Mouse (Mus musculus) R1 (cell line): ENCODE measurements around the gene Tectb.
"Not testable (repeated sequence)": the region's sequence is repeated elsewhere in the genome, so short reads cannot be mapped to it uniquely, and the experiment has no call there.

Experiments
- DNase-seq: peaks from one replicate; pipeline ENCODE4 v3.0.0-alpha.2; 2018; ENCODE audit warnings: low read depth, low spot score

The Tectb gene

DNA sequence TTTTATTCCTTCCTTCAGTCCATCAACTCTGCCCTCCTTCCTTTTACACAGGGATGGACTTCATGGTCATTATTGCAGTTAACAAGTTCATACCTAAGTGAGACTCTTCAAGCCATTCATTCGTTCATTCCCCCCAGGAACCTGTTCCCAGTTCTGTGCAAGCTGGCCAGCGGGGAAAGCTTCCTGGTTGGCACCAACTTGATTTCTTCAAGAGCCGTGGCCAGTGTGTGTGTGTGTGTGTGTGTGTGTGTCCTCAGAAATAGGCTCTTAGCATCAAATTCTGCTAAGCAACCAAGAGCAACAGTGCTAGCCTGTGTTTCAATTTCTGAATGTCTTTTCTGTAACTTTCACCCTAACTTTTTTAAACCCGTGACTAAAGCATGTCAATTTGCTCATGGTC, 14.6 kb upstream of the Tectb start:
- DNase-seq = no peak

DNA sequence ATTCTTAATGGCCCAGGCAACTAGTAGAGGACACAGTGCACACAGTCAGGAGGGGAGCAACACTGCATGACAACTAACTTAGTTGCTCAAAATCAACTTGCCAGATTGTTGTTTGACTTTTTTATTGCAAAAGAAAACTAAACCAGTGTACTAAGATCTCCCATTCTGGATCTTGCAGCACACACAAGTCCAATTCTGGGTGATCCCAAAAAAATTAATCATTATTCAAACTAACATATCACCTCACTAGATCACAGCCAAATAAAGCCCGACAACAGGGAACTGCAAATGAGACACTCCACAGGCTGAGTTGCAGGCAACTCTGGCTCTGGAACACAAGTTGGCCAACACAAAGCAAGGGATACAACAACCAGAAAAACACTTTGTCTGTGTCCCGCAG, 13.8 kb upstream of the Tectb start:
- DNase-seq = no peak

DNA sequence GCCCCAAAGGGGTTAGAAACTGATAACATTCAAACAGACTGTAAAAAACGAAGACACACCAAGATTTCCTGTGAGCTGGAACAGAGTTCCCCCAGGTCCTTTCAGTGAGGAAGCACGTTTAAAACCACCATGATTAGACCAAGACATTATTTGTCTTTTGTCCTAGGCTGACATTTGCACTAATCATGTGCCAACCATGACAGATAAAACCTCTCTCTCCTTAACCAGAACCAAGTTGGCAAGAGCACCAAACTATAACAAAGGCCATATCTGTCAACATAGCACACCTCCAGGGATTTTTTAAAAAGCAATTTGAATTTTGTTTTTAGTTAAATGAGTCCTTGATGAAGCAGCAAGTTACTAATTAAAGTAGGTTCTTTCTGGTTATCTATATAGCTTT, 12.8 kb upstream of the Tectb start:
- DNase-seq = no peak

DNA sequence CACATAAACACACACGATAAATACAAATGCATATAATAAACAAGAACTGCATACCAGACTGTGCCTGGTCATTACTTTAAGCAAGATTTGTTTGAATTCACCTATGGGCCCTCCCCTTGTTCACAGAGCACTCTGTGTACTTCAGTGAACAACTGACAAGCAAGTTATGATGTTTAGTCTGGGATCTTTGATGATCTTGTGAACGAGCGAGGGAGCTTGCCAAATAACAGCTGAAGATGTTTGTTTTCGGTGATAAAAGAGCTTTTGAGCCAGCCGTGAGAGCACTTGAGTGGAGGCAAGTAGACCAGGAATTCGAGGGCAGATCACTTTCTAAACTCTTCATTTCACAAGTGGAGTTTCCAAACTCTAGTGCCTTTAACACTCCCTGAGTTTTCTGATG, 12.2 kb upstream of the Tectb start:
- no peak for DNase-seq

DNA sequence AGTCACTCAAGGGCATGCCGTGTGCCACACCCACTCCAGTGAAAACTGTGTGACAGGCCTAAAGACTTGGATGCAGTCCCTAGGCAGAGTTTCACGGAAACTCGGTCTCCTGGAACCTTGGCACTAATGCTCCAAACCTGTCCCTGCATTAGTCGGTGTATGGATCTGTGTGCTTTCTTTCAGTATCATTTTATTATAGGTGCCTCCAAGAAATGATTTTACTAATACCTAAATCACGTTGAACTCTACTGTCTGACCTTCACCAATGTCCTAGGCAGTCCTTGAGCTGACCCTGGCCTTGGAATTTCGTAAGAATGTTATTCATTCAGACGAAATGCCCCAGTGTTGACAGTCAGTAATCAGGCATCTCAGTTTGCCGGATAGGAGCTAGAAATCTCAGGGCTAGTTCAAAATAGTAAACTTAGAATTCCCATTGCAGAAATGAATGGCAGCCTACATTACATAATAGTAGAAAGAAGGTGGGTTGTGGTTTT, 11.2 kb upstream of the Tectb start:
- not testable (repeated sequence) for DNase-seq

DNA sequence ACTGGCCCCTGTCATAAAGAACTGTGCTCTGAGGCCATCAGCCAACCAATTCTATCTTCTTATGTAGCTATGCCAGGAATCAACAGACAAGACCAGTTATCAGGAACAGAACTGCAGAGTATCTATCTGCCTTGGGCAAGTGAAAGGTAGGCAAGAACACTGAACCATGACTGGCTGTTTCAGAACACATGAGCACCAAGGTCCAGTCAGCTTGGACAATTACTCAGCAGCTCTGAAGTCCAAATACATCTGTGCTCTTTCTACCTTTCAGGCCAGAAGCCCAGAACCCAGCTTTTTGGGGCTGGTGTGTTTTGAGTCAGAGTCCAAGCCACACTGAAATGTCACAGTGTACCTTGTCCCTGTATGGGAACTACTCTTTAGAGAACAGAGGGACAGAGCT, 10.1 kb upstream of the Tectb start:
- DNase-seq = no peak

DNA sequence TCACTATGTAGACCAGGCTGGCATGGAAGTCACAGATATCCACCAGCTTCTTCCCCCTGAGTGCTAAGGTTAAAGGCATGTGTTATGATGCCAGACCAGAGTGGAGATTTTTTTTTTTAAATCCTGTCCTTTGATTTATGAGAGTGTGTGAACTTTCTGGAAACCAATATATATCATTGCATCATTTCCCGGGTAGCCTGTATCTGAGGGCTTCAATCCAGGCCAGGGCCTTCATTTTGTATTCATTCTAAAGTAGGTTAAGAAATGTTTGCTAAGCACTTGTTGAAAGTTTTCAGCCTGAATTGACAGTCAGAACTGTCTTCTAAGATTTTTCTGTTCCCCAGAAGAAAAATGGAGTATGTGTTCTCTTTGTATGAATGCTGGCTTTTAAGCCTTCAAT, 8.9 kb upstream of the Tectb start:
- no peak for DNase-seq

DNA sequence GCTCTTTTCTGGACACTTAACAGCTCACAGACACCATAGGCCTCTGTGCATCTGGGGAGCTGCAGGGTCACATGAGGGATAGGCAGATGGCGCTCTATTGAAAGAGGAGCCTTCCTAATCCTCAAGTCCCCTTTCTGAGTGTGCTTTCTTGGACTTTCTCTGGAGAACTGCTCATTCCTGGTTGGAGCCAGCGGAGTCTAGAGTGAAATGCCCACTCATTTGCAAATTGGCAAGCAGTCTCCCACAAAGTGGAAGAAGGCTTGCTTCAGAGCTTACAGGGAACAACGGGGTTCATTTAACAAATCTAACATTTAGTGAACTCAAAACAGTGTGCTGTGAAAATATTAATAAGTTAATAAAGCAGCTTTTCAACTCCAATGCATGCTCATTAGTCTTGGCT, 3.4 kb upstream of the Tectb start:
- no peak for DNase-seq

DNA sequence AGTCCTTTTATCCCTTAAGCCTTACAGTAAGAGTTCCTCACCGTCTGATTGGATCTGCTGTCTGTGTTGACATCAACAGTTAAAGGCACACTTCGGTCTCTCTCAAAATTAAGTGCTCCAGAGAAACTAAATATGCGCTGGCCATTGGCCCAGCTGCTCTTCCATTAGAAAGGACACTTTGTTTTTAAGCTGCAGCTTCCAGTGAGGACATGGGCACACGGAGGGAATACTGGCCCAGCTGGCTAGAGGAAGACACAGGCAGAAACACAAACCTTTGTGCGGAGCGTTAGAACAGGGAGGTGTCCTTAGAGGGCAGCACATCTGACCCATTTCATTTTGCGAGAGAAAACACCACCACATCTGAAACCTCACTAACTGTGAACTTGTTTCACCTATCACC, 3.9 kb downstream of the Tectb start:
- no peak for DNase-seq

DNA sequence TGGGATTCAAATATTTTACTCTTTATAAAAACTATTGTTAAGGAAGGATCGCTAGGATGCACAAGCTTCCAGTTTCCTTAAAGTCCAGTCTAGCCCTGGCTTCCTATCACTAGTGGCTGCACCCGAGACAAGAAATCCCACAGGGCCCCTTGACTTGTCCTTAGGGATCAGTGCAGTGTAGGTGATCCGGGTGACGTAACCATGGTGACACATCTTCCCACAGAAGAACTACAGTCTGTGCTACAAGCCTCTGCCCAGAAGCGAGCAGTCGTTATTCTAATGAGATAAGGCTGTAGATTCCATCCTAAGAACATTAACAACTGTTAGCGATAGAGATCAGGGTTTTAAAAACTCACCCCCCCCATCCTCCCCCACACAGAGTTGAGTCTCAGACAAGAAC, 4.5 kb downstream of the Tectb start:
- peak; percentile 20 for DNase-seq

DNA sequence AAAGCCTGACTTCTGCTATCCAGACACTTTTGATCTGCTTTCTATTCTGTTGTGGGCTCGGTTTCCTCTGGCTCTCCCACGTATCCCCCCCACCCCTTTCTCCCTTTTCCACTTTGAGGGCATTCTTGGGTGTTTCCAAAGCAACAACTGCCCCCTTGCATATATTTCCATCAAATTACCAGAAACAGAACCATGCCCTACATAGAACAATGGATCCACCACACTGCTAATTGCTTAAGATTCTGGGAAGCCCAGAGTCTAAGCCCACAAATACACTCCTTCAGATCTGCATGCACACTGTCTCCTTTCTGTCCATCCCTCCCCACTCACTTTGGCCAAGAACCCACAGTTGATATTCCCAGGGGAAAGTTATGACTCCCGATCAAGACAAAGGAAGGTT, 5.1 kb downstream of the Tectb start:
- DNase-seq = no peak

DNA sequence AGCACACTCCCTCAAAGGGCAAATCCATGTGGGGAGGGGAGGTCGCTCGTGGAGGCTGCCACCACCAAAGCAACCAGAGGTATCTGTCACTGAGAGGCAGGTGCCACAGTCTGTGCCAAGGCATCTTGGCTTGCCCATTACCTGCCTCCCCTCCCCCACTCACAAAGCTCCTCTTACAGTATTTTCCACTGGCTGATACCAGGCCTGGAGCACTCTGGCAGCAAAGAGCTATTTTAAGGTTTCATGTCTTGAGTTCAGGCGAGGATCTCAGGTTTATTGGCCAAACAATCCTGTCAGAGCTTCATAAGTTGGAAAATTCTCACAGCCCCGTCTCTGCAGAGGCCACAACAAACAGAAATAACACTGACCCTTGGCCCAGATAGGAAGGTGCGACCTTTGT, 9.5 kb downstream of the Tectb start:
- no peak for DNase-seq

DNA sequence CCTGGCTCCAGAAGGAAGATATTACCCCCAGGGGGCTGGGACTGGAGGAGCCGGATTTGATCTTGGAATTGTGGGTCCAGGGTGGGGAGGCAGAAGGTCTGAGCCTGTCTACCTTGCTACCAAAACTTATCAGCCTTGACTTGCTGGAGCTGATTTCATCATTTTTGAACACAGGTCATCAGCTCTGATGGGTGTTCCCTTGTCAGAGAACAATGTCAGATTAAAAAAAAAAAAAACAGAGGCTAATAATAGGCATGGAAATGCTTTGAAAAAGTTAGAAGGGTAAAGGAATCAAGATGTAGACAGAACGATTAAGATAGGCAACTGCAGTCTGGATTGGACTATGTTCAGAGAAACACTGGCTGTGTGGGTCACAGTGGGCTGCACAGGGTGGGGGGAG, 11.1 kb downstream of the Tectb start:
- no peak for DNase-seq

DNA sequence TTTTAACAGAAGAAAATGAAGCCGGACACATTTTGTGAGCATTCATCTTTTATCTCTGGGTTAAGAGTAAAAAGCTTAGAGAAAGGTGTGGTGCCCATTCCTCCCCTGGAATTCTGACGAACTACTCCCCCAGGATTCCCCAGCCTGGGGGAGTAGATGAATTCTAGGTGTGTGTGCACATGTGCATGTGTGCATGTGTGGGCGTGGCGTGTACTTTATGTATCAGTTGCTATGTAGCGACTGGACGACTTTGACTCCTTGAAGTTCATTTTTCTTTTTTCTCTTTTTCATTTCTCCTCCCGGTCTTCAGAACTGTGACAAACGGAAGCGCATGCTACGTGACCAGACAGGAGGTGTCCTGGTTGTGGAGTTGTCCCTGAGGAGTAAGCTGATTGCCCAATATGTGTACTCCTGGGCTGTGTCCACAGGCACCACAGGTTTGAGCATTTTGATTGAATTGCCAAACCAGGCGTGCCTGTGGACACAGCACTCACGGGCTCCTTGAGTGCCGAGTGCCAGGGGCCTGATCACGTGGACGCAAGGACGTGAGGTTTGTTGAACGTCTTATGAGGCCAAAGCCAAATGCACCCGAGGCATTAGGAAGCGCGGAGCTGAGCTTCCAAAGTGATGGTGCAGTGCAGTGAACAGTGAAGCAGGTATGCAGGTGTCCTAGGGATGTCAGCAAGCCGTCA, 11.9 kb downstream of the Tectb start:
- DNase-seq = no peak

DNA sequence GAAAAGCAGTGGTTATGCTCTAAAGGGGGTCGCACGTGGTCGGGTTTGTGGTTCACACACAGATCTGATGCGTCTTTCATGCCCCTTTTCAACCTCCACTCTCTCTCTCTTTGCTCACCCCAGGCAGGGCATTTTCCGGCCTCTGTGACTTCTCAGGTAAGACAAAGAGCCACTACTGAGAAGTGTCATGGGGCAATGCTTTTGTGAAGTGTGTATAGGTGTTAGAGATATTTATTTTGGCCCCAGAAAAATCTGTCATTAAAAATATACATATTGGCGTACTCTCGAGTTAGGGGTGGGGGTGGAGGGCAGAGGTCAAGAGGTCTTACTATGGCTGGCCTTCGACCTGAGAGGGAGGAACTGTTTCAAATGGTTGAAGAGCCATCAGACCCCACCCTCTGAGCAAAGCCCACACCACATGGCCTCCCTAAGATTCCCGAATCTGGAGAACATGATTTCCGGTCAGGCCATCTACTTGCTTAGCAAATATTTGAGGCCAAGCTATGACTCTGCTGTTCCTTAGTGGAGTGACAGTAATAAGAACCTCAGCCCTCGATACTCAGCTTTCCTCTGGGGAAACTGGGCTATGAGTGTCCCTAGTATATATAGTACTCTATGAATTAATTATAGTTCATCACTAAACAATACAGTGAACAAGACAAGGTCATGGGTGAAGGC, 13.3 kb downstream of the Tectb start:
- DNase-seq = no peak

DNA sequence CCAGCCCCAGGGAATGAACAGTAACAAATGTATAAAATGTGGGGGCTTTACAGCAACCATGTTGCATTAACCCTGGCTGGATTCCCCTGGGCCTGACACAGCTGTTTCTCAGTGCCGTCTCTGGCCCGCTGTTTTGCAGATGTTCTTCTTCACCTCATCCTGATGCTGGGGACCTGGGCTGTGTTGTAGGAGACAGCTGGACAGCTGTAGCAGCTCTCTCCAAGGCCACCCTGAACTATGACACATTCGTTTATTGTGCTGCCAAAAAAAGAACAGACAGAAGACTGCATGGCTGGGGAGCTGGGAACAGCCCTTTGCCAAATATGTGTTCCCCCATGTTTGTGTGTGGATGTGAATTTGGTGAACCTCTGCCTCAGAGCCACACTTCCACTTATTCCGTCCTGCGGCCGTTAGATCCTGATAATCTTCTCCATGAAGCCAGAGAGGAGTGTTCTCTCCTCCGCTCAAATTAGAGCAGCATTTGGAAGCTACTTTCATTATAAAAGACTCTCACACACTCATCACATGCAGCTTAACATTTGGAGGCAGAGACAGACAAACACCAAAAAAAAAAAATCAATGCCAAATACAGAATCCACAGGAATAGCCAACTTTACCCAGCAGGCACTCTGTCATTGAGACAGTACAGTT, 14.1 kb downstream of the Tectb start:
- DNase-seq = no peak

DNA sequence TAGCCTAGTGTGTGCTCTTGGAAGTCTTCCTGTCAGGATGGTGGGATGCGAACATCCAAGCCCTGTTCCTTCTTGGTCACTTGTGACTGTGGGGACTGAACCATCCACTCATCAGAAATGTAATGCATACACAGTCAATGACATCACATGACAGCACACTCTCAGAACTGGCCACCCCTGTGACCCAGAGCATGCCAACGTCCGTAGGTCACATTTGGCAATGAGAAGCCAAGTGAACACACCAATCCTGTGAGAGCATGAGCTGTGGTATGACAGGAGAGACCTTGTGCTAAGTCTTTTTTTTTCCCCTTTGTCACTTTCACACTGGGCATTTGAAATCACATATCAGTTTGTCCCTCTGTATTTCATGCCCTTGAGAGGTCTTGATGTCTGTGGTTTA, 15.0 kb downstream of the Tectb start:
- no peak for DNase-seq

DNA sequence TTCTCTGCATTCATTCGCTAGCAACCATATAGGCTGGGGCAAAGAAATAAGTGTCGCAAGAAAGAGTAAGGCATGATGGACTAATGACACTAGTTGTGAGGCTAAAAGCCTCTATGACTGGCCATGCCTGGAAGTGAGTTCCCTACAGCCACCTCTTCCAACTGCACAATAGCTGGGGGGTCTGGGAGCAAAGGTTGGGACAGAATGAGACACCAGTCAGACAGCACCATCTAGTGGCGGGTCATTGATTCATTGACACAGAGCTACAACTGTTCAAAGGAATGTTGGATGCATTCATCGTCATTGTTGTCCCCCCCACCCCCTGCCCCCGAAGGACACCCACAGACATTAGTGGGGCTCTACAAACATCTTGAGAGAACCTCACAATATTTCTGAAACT, 17.8 kb downstream of the Tectb start:
- DNase-seq = peak; percentile 66

DNA sequence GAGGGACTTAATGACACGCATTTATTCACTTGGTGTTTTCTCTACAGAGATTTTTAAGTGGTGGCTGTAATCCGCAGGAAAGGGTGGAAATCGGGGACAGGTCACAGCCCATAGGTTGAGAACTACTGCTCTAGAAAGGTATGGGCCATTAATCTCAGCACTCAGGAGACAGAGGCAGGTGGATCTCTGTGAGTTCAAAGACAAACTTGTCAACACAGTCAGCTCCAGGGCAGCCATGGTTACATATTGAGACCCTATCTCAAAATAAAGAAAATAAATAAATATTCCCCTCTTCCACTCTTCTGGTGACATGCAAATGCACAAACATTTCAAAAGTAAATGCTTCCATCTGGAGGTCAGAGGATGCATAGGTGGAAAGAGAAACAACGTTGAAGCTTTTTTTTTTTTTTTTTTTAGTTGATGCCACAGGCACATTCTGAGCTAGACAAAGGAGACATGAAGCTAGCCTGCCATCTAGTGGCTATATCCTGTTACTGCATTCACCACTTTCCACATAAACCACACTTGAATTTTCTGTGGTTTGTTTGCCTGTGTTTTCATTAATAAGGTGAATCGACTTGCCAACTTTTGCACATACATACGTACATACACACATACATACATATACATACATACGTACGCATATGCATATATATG, 26.1 kb downstream of the Tectb start:
- DNase-seq = peak; percentile 67

DNA sequence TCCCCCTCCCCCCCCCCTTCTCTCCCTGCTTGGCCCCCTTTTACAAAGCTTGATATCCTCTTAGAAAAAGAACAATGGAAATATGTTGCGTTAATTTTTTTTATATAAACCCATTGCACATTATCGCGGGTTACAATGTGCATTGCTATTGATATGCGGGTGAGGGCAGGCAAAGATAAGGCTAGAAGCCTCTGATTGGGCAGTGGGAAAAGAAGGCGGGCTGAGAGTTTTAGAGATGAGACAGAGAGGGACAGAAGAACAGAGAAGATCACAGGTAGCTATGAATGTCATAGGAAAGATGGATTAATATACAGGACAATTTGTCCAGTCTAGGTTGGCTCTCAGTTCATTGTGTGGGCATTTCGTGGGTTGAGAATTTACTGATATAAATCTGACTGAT, 26.7 kb downstream of the Tectb start:
- no peak for DNase-seq

DNA sequence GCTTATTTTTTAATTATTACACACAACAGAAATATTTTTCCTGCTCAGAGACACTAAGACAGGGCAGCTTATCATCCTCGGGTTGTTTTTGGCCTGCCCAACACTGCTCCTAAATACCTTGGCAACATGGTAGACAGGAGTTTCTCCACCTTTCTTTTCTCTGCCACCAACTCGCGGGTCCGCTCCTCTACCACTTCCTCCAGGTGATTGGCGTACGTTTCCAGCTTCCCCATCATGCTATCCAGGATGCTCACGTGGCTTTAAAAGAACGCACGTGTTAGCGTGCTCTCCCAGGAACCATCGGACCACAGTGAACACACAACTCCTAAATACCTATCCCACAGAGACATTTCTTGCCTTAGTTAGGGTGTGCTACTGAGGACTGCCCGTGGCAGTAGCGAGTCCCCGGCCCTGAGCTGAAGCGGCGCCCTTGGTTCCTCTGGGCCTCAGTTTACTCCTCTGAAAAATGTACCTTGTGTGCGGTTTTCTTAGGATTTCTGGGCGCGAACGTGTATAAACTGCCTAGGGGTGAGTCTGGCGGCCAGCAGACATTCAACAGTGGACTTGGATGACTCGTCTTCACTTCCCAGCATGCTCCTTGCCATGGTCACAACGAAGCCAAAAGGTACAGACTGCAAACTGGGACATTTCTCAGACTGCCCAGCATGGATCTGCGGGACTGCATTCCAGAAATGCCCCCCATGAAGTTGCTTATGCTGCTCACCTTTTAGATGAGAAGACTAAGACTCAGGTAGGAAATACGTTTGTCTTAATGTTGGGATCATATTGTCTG, 27.4 kb downstream of the Tectb start:
- no peak for DNase-seq

DNA sequence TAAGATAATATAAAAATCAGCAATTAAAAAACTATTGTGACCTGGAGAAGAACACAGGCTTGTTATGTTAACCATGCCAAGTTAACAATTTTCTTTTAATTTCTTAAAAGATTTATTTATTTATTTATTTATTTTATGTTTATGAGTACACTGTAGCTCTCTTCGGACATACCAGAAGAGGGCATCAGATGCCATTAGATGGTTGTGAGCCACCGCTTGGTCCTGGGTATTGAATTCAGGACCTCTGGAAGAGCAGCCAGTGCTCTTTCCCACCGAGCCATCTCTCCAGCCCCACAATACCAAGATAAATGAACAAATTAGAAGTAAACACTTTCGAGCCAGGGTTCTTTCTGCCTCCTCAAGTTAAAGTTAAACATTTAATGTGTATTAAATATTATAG, 28.1 kb downstream of the Tectb start:
- DNase-seq = no peak
